In the genomic region with DNA sequence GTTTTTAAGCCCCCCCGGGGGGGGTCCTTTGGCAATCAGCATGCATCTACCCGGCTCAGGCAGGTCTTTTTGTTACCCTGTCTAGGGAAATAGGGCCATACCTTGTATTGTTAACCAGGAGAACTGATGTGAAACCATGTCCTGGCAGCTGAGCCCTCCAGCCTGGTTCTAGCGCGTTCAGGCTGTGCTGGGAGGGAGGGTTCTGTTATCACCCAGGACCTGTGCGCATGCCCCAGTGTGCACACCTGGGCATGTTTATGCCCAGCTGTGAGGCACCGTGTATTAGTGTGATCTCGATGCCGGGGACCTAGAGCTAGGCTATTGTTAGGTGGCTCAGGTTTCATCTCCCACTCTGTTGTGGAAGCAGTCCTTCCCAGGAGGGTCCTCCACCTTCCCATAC, we compare ENCODE assay signal across 8 mouse cellular contexts. TPM values are rescaled to one million over a fixed set of nuclear protein-coding genes. Genes with fewer than 3 reads are reported as not detected.
DNase-seq lines count a peak whose midpoint lies in the region; ATAC-seq and TF ChIP-seq lines count a peak whose summit lies in the region.

No protein-coding gene starts in this region.

- peak overlapping the region; percentile 51 for H3K9ac ChIP-seq in liver, embryonic 11.5 days (ENCODE audit: low read depth, low read length)

- no peak for TF ChIP-seq POLR2A in testis, adult 2 months (IDR thresholded peaks at IDR 0.05; ENCODE audit: control insufficient read depth, low read depth, low read length)

- H3K27ac ChIP-seq in testis, adult 2 months (ENCODE audit: control insufficient read depth, insufficient read depth, low read depth, low read length): no peak overlapping the region
- no peak overlapping the region; the same call in 1 of the 2 replicates for H3K27ac ChIP-seq in liver, embryonic 11.5 days (ENCODE audit: low read depth, low read length)

- DNase-seq in adrenal gland, adult 2 months: peak; percentile 28
- DNase-seq in adrenal gland, postnatal 4 days (ENCODE audit: low spot score in 2 of 2): no peak
- DNase-seq in testis, postnatal 10 days (ENCODE audit: low spot score): no peak
- DNase-seq in liver, embryonic 11.5 days (ENCODE audit: low spot score): peak; percentile 34
- DNase-seq in thymus, postnatal 0 days (ENCODE audit: low spot score): peak; percentile 77
- no peak for DNase-seq in left cerebral cortex, adult 11 months (ENCODE audit: low spot score)
- no peak for DNase-seq in yolk sac, embryonic 10.5 days (ENCODE audit: low spot score)

- H3K27me3 ChIP-seq in testis, adult 2 months (ENCODE audit: control insufficient read depth, insufficient read depth, low read length): no peaks in the 10 kb centered on the region
- H3K27me3 ChIP-seq in liver, embryonic 11.5 days (replicated peaks; ENCODE audit: control insufficient read depth, insufficient read depth, low read length): peaks cover 39% of the 10 kb centered on the region

- H3K4me1 ChIP-seq in testis, adult 2 months (ENCODE audit: control insufficient read depth, insufficient read depth, low read length): peaks cover 55% of the 10 kb centered on the region
- peaks cover 76% of the 10 kb centered on the region for H3K4me1 ChIP-seq in liver, embryonic 11.5 days (replicated peaks; ENCODE audit: control insufficient read depth, insufficient read depth, low read length)

- ATAC-seq in liver, embryonic 11.5 days (replicated peaks; ENCODE audit: low FRiP score): no peak

- WGBS in liver, embryonic 11.5 days: 13% methylated on average over 8 of the region's 8 CpGs

- no peaks in the 10 kb centered on the region for H3K36me3 ChIP-seq in testis, adult 2 months (ENCODE audit: control insufficient read depth, insufficient read depth, low read length)
- H3K36me3 ChIP-seq in liver, embryonic 11.5 days (ENCODE audit: control insufficient read depth, insufficient read depth, low read length): no peaks in the 10 kb centered on the region

- TF ChIP-seq CTCF in testis, adult 2 months (IDR thresholded peaks at IDR 0.05; ENCODE audit: control insufficient read depth, insufficient read depth, insufficient replicate concordance, low read depth, low read length): no peak

- no peaks in the 10 kb centered on the region for H3K9me3 ChIP-seq in liver, embryonic 11.5 days (ENCODE audit: control insufficient read depth, low read length)

- H3K4me3 ChIP-seq in testis, adult 2 months (ENCODE audit: control insufficient read depth, low read depth, low read length): peak overlapping the region; percentile 69
- H3K4me3 ChIP-seq in liver, embryonic 11.5 days (ENCODE audit: low read depth, low read length): peak overlapping the region; percentile 73

- H3K4me2 ChIP-seq in liver, embryonic 11.5 days: peak overlapping the region; percentile 100

RNA-seq across cellular contexts. Expression of gene Gjd3, which starts 21.1 kb away (rescaled TPM):
- total RNA-seq in adrenal gland, adult 2 months (2021): not detected
- polyA plus RNA-seq in adrenal gland, adult 2 months (2012; rRNA removed): 1.1 and 1.2 TPM in 2 replicates
- total RNA-seq in adrenal gland, postnatal 4 days (2021): 1 to 10 TPM in 1 of 2 experiments, under 1 TPM in 1; 0.50 to 1.0 TPM
- polyA plus RNA-seq in testis, adult 2 months (2012; rRNA removed): 13.6 and 23.8 TPM in 2 replicates
- 0.21 and 0.22 TPM in 2 replicates for polyA plus RNA-seq in liver, embryonic 11.5 days (2014; fragmentation: Nextera tagmentation; extraction: Ambion mirVana)
- 0.27 and 0.51 TPM in 2 replicates for polyA plus RNA-seq in thymus, postnatal 0 days (2015; fragmentation: Nextera tagmentation; extraction: Ambion mirVana)

RNA-seq across cellular contexts. Expression of gene Rara, which starts 34.1 kb away (rescaled TPM):
- total RNA-seq in adrenal gland, adult 2 months (2021): 10 to 100 TPM; 17.0 to 30.8 TPM
- polyA plus RNA-seq in adrenal gland, adult 2 months (2012; rRNA removed): 43.7 and 44.9 TPM in 2 replicates
- 10 to 100 TPM; 46.4 to 50.6 TPM for total RNA-seq in adrenal gland, postnatal 4 days (2021)
- 18.7 and 20.1 TPM in 2 replicates for polyA plus RNA-seq in testis, adult 2 months (2012; rRNA removed)
- 18.6 and 20.1 TPM in 2 replicates for polyA plus RNA-seq in liver, embryonic 11.5 days (2014; fragmentation: Nextera tagmentation; extraction: Ambion mirVana)
- 40.4 and 41.0 TPM in 2 replicates for polyA plus RNA-seq in thymus, postnatal 0 days (2015; fragmentation: Nextera tagmentation; extraction: Ambion mirVana)

RNA-seq across cellular contexts. Expression of gene Cdc6, which starts 54.2 kb away (rescaled TPM):
- total RNA-seq in adrenal gland, adult 2 months (2021): under 1 TPM; 0.48 to 0.86 TPM
- polyA plus RNA-seq in adrenal gland, adult 2 months (2012; rRNA removed): 0.07 and 0.08 TPM in 2 replicates
- 1 to 10 TPM; 7.5 to 9.1 TPM for total RNA-seq in adrenal gland, postnatal 4 days (2021)
- polyA plus RNA-seq in testis, adult 2 months (2012; rRNA removed): 2.5 and 2.9 TPM in 2 replicates
- polyA plus RNA-seq in liver, embryonic 11.5 days (2014; fragmentation: Nextera tagmentation; extraction: Ambion mirVana): 96.3 and 114 TPM in 2 replicates
- 40.6 and 53.2 TPM in 2 replicates for polyA plus RNA-seq in thymus, postnatal 0 days (2015; fragmentation: Nextera tagmentation; extraction: Ambion mirVana)

Comparison
In these comparisons a context has a peak if more than half of its experiments do, and no peak if none do; other contexts are left out.
1. DNase-seq: peak in adrenal gland, adult 2 months (single experiment), liver, embryonic 11.5 days (single experiment) and thymus, postnatal 0 days (single experiment); none in adrenal gland, postnatal 4 days (0 of 2), testis, postnatal 10 days (single experiment), left cerebral cortex, adult 11 months (single experiment) and yolk sac, embryonic 10.5 days (single experiment).
2. RNA of gene Cdc6, which starts 54.2 kb away (polyA plus RNA-seq): 96.3 to 114 TPM in liver, embryonic 11.5 days and 40.6 to 53.2 TPM in thymus, postnatal 0 days; 2.5 to 2.9 TPM in testis, adult 2 months and 0.07 to 0.08 TPM in adrenal gland, adult 2 months; every median in the first group is over 10 times any median in the second.